Mouse (Mus musculus) adrenal gland, postnatal 4 days (tissue): ENCODE data around the gene Gal3st2b. TPM values are rescaled to one million over a fixed set of nuclear protein-coding genes. Genes with fewer than 3 reads are reported as not detected.
"Not testable (repeated sequence)": the region's sequence is repeated elsewhere in the genome, so short reads cannot be mapped to it uniquely, and the experiment has no call there.

Source experiments
- DNase-seq, 2 experiments: peaks; one replicate each; pipeline ENCODE4 v3.0.0; 2021 to 2022; ENCODE audit warnings: low spot score in 2 of 2, mixed read lengths in 2 of 2
- total RNA-seq, 2 experiments: library from RNA; stranded (reverse); gene quantifications; 2 replicates each; pipeline ENCODE4 v1.2.3; 2021

The Gal3st2b gene
- total RNA-seq, 2 experiments from 2014 or later: 0.45 TPM; not detected in 1

- DNase-seq: not testable (repeated sequence)
Observed at GRCm38 (mm10) chr1:93978287-93978686, 60.2 kb downstream of the Gal3st2b start.

GRCm38 (mm10) chr1:93980932-93981331 is 62.8 kb downstream of the Gal3st2b start:
- not testable (repeated sequence) for DNase-seq

- DNase-seq: no peak
Observed at GRCm38 (mm10) chr1:93986167-93986566, 68.1 kb downstream of the Gal3st2b start.

GRCm38 (mm10) chr1:93988786-93989185 is 70.7 kb downstream of the Gal3st2b start:
- DNase-seq: no peak

- not testable (repeated sequence) for DNase-seq
Observed at GRCm38 (mm10) chr1:93990209-93990608, 72.1 kb downstream of the Gal3st2b start, which contains the start of gene Gal3st2c. Gal3st2c (plus strand) TSS chr1:93990509.

DNA sequence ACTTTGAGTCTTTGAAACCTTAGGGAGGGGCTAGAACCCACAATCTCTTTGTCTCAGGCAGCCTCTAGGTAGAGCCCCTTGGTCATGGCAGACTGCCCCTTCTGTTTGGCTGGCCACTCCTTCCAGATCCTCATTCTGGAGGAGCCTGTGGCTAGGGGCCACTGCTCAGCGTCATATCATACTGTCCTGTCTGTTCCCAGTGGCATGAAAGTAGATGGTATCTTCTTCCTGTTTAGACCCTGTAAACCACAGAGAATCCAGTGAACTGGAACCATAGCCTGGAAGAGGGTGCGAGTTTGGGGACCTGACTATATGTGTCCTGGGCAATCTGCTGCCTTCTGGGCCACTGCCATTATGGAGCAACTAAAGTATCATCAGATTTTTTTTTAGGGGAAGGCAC is 73.0 kb downstream of the Gal3st2b start:
- not testable (repeated sequence) for DNase-seq

GRCm38 (mm10) chr1:93991491-93991890 is 73.4 kb downstream of the Gal3st2b start:
- DNase-seq: not testable (repeated sequence)

Other genes with a start within 250 kb of the Gal3st2b start
- 10 to 100 TPM; 22.5 to 25.4 TPM for gene Bok, start 232.7 kb upstream of the Gal3st2b start, total RNA-seq
- 10 to 100 TPM; 79.9 to 87.1 TPM for gene Atg4b, start 166.8 kb upstream of the Gal3st2b start, total RNA-seq
- 10 to 100 TPM; 61.4 to 61.9 TPM for gene Thap4, start 163.4 kb upstream of the Gal3st2b start, total RNA-seq
- 100 to 1,000 TPM; 112 to 121 TPM for gene Dtymk, start 116.4 kb upstream of the Gal3st2b start, total RNA-seq
- gene Ing5, start 114.3 kb upstream of the Gal3st2b start, total RNA-seq: 10 to 100 TPM; 20.4 to 21.9 TPM
- 10 to 100 TPM; 40.9 to 41.9 TPM for gene D2hgdh, start 93.4 kb upstream of the Gal3st2b start, total RNA-seq
- gene Gal3st2, start 57.0 kb upstream of the Gal3st2b start, total RNA-seq: not detected
- under 1 TPM; 0.08 to 0.11 TPM for gene Gal3st2c, start 72.2 kb downstream of the Gal3st2b start, total RNA-seq
- not detected for gene Neu4, start 102.1 kb downstream of the Gal3st2b start, total RNA-seq
- not detected for gene Pdcd1, start 134.2 kb downstream of the Gal3st2b start, total RNA-seq